Mouse (Mus musculus): ENCODE data around the gene Slc44a2. TPM values are rescaled to one million over a fixed set of nuclear protein-coding genes. Genes with fewer than 3 reads are reported as not detected.
A peak's percentile ranks its signal among the peaks of the same experiment; 100 is the strongest.

The Slc44a2 gene
- 100 to 1,000 TPM; 104 to 117 TPM for total RNA-seq (2021)
- long read RNA-seq, experiment 1, transcript Slc44a2-201 (22 exons, 3,456 nt), result major isoform, 95 of 232 reads
- long read RNA-seq, experiment 1, transcript Slc44a2-210 (22 exons, 3,478 nt), result minor isoform, 31 of 232 reads
- long read RNA-seq, experiment 1, partial matches to known transcripts, result 20 of 232 reads
- long read RNA-seq, experiment 1, other reads (novel, unspliced or antisense), result 86 of 232 reads
- long read RNA-seq, experiment 2, transcript Slc44a2-201 (22 exons, 3,456 nt), result major isoform, 134 of 292 reads
- long read RNA-seq, experiment 2, transcript Slc44a2-210 (22 exons, 3,478 nt), result minor isoform, 32 of 292 reads
- long read RNA-seq, experiment 2, partial matches to known transcripts, result 22 of 292 reads
- long read RNA-seq, experiment 2, other reads (novel, unspliced or antisense), result 104 of 292 reads

- intact Hi-C loops (cut with DNase I; ENCODE audit: low total_unique reads), result no loop called here
Observed at GRCm38 (mm10) chr9:21320619-21321512, at the start of gene Slc44a2. TSS of gene Slc44a2 (plus strand) at chr9:21320698.

DNA sequence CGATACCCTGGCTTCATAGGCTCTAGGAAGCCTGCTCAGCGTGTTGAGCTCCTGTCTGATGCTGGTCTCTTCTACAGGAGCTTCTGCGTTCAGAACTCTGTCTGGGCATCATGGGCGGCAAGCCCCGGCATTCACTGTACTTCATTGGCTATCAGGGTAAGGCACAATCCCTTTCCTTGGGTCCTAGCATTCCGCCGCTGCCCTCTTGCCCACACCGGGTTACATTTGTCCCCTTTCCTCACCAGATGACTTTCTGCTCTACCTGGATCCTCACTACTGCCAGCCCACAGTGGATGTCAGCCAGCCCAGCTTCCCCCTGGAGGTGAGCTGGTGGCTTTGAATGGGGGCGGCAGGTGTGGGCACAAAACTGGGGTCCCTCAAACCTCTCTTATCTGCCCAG lies 48.1 kb upstream of the Slc44a2 start:
- intact Hi-C loops (cut with DNase I; ENCODE audit: low total_unique reads), result no loop called here

More at GRCm38 (mm10) chr9:21320619-21321512, at the start of gene Slc44a2:
- DNase-seq, result peak; percentile 86

GRCm38 (mm10) chr9:21273094-21273493 lies 47.4 kb upstream of the Slc44a2 start:
- no peak for DNase-seq
- intact Hi-C loops (cut with DNase I; ENCODE audit: low total_unique reads), result no loop called here

More for the DNA sequence above, 48.1 kb upstream of the Slc44a2 start:
- DNase-seq, result no peak

- intact Hi-C loops (cut with DNase I; ENCODE audit: low total_unique reads), result no loop called here
- DNase-seq, result no peak
Observed at GRCm38 (mm10) chr9:21273520-21274228, 46.8 kb upstream of the Slc44a2 start.

GRCm38 (mm10) chr9:21274336-21274735 lies 46.2 kb upstream of the Slc44a2 start:
- intact Hi-C loops (cut with DNase I; ENCODE audit: low total_unique reads), result no loop called here
- DNase-seq, result no peak

GRCm38 (mm10) chr9:21275013-21275710 lies 45.3 kb upstream of the Slc44a2 start:
- intact Hi-C loops (cut with DNase I; ENCODE audit: low total_unique reads), result no loop called here

DNA sequence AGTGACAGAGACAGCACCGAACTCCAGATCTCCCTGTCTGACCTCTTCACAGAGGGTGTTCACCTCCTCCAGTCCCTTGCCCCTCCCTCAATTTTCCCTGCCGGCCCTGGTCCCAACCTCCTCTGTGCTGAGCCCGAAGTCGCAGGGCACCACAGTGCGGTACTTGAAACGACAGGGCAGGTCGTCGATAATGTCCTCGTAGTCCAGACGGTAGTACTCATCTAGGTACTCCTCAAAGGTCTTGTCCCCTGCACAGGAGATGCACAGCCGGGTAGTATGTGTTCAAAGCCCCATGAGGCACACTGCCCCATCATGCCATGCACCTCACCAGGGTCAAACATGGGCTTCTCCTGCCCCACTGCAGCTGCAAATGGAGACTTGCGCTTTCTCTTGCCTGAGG lies 44.8 kb upstream of the Slc44a2 start:
- intact Hi-C loops (cut with DNase I; ENCODE audit: low total_unique reads), result no loop called here
- DNase-seq, result no peak

More at GRCm38 (mm10) chr9:21275013-21275710, 45.3 kb upstream of the Slc44a2 start:
- DNase-seq, result no peak

- DNase-seq, result no peak
- intact Hi-C loops (cut with DNase I; ENCODE audit: low total_unique reads), result no loop called here
Observed at GRCm38 (mm10) chr9:21276307-21276706, 44.2 kb upstream of the Slc44a2 start.

- intact Hi-C loops (cut with DNase I; ENCODE audit: low total_unique reads), result no loop called here
- DNase-seq, result no peak
Observed at GRCm38 (mm10) chr9:21277776-21278175, 42.7 kb upstream of the Slc44a2 start.

DNA sequence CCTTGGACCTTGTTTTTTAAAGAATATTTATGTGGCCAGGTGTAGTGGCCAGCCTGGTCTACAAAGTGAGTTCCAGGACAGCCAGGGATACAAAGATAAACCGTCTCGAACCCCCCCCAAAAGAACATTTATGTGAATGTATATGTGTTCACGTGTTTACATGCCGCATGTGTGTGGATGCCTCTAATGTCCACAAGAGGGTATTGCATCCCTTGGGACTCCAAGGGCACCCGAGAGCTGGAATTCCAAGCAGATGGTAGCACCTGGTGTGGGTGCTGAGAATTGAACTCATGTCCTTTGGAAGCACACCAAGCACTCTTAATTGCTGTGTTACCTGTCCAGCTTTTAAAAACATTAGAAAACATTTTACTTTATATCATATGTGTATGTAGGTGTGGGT lies 36.9 kb upstream of the Slc44a2 start:
- no peak for DNase-seq
- intact Hi-C loops (cut with DNase I; ENCODE audit: low total_unique reads), result no loop called here

GRCm38 (mm10) chr9:21283994-21284393 lies 36.5 kb upstream of the Slc44a2 start:
- intact Hi-C loops (cut with DNase I; ENCODE audit: low total_unique reads), result no loop called here

GRCm38 (mm10) chr9:21286753-21287152 lies 33.7 kb upstream of the Slc44a2 start:
- DNase-seq, result no peak
- intact Hi-C loops (cut with DNase I; ENCODE audit: low total_unique reads), result no loop called here

More at GRCm38 (mm10) chr9:21283994-21284393, 36.5 kb upstream of the Slc44a2 start:
- no peak for DNase-seq

DNA sequence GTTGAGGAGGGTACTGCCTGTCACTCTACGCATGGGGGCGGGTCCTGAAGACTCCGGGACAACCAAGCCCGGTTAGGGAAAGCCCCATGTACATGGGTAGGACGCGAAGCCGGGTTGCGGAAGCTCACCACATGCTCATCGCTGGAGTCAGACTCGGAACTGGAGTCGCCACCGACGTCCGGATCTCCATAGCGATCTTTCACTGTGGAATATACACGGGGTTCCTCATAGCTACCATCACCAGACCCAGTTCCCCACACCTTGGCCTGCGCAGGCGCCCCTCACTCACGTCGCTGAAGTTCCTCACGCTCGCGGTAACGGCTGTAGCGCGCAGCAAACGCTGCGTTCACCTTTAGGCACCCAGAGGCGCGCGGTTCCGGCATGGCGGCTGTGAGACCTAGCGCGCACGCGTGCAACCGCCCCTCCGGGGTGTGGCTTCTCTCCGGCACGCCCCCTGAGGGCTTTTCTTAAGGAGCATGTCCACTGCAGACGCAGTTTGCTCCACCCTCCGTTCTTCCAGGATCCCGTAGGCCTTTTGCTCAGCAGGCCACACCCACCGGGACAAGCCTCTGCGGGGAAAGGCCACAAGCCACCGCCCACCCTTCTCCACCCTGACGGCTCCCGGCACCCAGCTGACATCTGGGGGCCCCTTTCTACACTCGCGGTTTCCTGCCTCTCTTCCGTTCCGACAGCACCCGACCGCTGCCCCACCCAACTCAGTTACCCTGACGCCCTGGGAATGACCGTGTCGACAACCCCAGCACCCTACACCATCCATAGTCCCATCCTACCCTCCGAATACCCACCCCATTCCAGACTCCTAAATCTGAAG lies 32.7 kb upstream of the Slc44a2 start, which contains the start of gene Kri1:
TSS of gene Kri1 (minus strand) at position 399 of the 832 bp plus-strand sequence.
- DNase-seq, result peak; percentile 98
- intact Hi-C loops (cut with DNase I; ENCODE audit: low total_unique reads), result no loop called here

DNA sequence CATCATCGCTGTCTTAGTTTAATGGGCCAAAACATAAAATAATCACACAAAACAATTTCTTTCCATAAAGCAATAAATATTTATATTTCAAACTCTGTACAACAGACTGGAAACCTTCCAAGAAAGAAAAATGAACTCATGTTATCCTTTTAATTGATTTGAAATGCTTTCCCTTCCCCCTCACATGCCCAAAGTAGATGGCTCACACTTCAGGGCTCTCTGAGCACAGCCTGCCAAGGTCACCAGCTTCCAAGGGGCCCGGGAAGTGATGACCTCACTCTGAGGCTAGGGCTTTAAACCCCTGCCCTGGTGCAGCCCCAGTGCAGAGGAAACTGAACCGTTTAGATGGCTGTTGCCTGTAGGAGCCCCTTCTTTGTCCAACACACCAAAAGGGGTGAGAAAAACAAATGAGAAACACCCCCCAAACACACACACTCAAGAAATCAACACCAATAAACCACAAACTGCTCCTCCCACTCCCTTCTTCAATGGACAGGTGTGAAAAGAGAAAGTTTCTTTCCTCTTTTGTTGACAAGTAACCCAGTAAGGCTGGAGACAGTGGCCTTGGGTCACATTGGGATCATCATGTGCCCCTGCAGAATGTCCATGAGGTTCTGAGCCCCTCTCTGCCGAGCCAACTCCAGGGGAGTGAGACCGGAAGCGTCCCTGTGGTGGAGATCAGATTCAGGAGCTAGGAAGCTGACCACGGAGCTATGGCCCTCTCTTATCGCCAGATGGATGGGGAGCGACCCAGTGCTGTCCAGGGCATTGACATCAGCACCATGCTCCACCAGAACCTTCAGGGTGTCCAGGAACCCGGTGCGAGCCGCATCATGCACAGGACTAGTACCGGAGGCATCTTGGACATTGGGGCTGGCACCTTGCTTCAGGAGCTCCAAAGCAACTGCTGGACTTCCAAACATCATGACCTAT lies 31.8 kb upstream of the Slc44a2 start:
- intact Hi-C loops (cut with DNase I; ENCODE audit: low total_unique reads), result no loop called here
- DNase-seq, result no peak

- intact Hi-C loops (cut with DNase I; ENCODE audit: low total_unique reads), result no loop called here
- DNase-seq, result no peak
Observed at GRCm38 (mm10) chr9:21289337-21289671, 31.2 kb upstream of the Slc44a2 start.

DNA sequence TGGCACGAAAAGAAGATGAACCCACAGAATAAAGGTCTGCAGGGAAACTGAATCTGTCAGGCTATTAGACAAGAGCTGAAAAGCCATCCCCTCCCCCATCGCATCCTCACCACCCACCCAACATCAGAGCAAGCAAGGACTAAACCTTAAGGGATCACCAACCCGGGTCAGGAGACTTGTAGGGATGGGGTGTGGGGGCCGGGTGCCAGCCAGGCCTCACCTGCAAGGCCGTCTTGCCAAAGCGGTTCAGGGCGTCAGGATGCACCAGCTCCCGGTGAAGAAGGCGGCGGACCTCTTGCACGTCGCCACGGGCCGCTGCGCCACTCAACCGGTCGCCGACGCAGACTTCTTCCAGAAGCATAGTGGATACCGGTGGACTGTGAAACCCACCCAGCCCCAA lies 29.9 kb upstream of the Slc44a2 start:
- peak; percentile 47 for DNase-seq
- intact Hi-C loops (cut with DNase I; ENCODE audit: low total_unique reads), result no loop called here

Measured in gastrocnemius, postnatal 14 days (tissue).